Mouse (Mus musculus) MEL-GATA-1-ER (cell line): ENCODE results near the gene Fgfr2.

ENCODE experiments used
- DNase-seq: peaks from one replicate; pipeline ENCODE4 v3.0.0-alpha.2; 2012; ENCODE audit warnings: low read depth; ENCODE audit errors: extremely low read depth

The Fgfr2 gene

GRCm38 (mm10) chr7:131556541-131557271, 1566.4 kb downstream of the Fgfr2 start:
- no peak for DNase-seq

GRCm38 (mm10) chr7:131556116-131556515, 1567.0 kb downstream of the Fgfr2 start:
- no peak for DNase-seq

DNA sequence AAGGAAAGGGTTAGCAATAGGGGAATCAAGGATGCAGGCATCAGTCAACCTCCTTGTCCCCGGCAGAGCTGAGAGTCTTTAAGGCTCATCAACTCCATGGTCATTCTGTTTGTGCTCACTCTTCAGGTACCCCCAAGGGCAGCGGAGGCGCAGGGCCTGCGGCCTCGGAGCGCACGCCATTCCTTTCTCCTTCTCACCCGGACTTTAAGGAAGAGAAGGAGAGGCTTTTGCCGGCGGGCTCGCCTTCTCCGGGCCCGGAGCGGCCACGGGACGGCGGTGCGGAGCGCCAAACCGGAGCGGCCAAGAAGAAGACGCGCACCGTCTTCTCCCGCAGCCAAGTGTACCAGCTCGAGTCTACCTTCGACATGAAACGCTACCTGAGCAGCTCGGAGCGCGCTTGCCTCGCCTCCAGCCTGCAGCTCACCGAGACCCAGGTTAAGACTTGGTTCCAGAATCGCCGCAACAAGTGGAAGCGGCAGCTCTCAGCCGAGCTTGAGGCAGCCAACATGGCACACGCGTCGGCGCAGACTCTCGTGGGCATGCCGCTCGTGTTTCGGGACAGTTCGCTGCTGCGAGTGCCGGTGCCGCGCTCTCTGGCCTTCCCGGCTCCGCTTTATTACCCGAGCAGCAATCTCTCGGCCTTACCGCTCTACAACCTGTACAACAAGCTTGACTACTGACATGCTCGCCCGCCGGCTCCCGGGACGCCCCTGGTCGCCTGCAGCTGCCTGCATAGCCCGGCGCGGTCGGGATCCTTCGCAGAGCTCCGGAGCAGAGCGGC, 1567.7 kb downstream of the Fgfr2 start:
- DNase-seq: no peak

- DNase-seq: no peak
Observed at GRCm38 (mm10) chr7:131554341-131555180, 1568.6 kb downstream of the Fgfr2 start.

- peak; percentile 57 for DNase-seq
Observed at GRCm38 (mm10) chr7:131553771-131554175, 1569.4 kb downstream of the Fgfr2 start.

DNA sequence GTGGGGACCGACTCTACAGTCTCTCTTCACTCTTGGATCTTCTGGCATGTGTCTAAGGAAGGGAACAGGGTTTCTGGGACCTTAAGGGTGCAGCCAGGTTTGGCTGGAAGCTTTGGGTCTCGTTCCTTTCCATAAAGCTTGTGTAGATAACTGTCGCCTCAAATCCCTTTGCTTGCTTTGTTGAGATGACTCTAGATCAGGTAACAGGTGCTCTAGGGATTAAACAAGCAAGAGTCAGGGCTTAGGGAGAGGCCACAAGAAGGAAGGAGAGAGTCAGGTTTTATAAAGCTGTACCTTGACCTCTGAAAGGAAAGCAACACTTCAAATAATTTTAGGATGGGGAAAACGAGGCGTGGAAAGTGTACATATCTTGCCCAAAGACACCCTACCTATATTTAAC, 1570.4 kb downstream of the Fgfr2 start:
- no peak for DNase-seq

DNA sequence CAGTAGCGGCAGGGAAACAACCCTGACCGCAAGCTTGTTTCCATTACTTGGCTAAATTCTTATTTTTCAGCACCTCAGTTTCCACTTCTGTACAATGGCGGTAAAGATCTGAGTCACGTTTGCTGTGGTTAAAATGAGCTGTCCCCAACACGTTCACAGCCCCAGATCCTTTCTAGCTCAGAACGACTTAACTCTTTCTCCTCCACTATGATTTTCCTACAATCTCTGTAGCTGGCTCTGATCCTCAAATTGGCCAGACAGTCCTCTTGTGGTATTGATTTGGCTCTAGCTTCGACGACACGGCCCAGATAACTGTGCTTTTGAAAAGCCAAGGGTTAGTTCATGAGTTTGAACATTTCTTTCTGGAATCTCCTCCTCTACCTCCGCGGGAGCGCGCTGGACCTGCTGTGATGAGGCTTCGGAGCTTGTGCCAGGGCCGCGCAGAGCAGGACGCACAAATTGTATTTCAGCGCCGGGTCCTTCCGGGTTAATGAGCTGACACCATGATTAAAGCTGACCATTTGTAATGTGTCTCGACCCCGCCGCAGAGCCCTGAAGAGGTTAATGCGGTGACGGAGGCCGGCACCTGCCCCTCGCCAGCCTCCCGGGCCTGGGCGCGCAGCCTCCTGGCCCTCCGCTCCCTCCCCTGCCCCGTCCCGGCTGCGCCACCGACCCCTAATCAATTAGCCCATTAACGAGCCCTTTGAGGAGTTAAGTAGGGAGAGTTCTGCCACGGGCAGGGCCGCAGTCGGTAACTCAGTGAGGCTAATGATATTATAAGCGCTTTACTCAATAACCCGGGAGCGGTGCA, 1571.0 kb downstream of the Fgfr2 start:
- DNase-seq: no peak

GRCm38 (mm10) chr7:131551471-131551870, 1571.7 kb downstream of the Fgfr2 start:
- DNase-seq: no peak

DNA sequence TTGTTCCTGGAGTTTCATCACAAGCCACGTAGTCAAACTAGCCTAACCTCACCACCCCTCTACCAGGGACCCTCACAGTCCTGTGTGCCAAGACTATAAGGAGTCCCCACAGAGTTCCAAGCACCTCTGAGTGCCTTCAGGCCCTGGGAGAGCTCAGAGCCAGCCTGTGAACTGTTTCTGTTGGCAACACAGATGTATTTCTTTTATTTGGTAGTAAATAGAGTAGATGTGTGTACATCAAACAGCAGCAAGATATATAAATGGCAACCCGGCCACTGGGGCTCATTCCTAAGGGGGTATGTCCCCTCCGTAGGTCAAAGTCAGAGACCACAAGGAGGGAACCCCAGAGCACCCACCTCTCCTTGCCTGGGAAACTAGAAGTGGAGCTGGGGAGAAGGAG, 1574.7 kb downstream of the Fgfr2 start, which contains the start of gene Hmx2:
Gene Hmx2 (plus strand): TSS at position 301 of the 400 bp plus-strand sequence.
- DNase-seq: no peak

DNA sequence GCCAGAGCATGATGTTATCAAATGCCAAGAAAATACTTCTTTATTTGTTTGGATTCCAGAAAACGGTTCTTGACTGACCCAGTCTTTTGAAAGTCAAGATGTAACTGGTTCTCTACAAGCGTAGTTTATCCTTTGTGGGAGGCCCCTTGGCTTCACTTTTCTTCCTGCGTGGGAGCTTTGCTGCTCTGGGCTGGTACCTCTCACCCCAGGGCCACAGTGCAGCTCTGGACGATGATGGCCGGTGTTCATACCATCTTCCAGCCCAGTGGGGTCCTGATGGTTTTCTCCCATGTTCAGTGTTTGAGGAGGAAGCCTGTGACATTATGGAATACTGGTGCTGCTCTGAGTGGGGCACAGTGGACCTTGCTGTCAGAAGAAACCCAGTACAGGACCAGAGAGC, 1575.7 kb downstream of the Fgfr2 start:
- no peak for DNase-seq

DNA sequence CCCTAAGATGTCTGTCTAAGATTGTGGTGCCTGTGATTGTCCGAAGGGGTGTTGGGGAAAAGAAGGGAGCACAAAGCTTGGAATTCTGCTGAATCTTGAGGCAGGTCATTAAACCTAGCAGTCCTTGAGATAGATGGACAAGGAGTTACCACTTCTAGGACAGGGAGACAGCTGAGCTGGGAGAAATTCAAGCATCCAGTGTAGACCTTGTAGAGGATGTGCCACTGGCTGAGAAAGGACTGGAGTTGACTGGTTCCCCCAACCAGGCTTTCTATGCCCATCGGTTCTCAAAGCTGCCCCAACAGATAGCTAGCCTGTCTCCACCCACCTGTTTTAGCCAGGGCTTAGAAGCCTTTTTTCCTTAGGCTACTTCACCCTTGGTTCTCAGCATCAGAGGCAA, 1576.7 kb downstream of the Fgfr2 start:
- no peak for DNase-seq

- DNase-seq: no peak
Observed at GRCm38 (mm10) chr7:131545701-131546385, 1577.3 kb downstream of the Fgfr2 start.

DNA sequence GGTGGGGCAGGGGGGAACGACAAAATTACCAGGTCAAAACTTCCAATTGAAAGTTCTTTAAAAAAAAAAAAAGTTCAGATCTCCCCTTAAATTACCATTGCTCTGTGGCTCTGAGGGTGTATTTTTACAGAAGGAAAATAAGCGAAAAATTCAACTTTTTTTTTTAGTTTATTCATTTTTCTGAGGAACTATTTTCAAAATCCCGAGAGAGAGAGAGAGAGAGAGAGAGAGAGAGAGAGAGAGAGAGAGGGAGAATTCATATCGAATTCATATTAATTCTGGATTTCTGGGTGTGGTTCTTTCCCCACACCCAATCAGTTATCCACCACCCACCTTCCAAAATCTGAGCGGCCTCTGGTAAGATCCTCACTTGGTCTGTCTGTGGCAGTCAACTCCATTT, 1578.3 kb downstream of the Fgfr2 start:
- no peak for DNase-seq

GRCm38 (mm10) chr7:131543623-131544481, 1579.3 kb downstream of the Fgfr2 start:
- DNase-seq: no peak

- DNase-seq: no peak
Observed at GRCm38 (mm10) chr7:131542872-131543622, 1580.1 kb downstream of the Fgfr2 start.

DNA sequence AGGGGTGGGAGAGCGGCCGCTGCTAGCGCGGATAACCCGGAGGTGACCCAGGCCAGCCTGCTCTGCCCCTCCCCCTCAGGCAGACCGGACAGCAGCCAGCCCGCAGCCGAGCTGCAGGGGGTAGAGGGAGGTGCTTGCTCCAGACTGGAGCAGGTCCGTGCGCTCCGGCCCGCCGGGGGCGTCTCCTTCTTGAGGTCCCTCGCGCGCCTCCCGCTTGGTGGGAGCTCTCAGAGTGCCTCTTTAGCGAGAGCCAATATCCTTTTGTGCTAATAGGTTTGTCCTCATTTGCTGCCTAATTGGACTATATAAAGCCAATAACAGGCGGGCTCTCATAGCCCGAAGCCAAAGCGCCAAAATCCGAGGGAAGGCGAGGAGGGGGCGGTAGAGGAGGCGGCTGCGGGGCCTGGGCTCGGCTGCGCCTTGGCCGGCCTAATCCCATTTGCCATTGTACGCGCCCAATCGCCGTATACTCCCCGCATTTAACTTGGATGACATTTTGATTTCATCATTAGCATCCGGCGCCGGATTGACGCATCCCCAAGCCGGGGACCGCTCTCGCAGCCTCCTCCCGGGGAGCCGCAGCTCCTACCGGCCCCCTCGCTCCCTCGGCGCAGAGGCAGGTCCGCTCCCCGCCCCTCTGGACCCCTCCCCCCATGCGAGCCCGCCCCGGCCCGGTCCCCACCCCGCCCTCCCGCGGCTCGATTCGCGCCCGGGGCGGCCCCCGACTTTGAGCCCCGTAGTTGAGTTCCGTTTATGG, 1580.9 kb downstream of the Fgfr2 start, which contains the start of gene Hmx3:
Gene Hmx3 (plus strand): TSS at position 753 of the 757 bp plus-strand sequence.
- DNase-seq: no peak

DNA sequence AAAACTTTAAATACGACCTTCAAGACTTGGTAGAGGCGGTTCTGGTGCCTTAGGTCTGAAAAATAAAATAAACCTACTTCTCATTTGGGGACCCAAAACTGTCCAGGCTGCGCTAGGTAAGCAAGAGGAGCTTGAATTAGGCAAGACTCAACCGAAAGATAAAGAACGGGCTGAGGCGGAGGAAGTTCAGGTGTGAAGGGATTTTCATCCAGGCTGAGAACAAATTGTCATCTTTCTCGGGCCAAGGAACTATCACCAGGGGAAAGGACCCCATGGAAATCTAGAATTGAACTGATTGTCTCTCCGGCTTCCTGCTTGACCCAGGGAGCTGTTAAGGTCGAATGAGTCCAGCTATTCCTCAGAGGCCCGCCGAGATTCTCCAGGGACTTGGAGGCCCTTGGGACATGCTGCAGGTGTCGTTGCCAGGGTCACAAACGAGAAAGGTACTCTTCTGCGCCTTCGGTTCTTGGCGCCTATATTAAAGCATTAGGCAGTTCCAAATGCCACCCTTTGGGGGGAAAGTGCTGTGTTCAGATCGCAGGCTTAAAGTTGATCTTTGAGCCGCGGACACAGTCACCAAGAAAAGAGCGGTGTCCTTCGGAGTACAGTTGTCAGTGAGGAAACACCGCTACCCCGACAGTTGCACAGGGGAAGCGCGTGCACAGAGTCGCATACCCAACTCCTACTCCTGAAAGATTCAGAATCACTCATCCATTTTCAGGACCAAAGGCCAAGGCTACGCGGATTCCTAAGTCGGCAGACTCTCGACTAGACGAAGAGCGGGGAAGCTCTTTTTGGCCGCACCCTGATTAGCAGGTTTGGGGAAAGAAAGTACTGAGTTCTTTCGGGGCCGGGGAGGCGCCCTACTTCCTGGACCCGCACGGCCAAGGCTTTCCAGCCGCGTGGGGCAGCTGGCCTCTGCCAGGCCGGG, 1581.7 kb downstream of the Fgfr2 start:
- no peak for DNase-seq
